8 mouse cellular contexts compared by ENCODE assay signal in the genomic region with DNA sequence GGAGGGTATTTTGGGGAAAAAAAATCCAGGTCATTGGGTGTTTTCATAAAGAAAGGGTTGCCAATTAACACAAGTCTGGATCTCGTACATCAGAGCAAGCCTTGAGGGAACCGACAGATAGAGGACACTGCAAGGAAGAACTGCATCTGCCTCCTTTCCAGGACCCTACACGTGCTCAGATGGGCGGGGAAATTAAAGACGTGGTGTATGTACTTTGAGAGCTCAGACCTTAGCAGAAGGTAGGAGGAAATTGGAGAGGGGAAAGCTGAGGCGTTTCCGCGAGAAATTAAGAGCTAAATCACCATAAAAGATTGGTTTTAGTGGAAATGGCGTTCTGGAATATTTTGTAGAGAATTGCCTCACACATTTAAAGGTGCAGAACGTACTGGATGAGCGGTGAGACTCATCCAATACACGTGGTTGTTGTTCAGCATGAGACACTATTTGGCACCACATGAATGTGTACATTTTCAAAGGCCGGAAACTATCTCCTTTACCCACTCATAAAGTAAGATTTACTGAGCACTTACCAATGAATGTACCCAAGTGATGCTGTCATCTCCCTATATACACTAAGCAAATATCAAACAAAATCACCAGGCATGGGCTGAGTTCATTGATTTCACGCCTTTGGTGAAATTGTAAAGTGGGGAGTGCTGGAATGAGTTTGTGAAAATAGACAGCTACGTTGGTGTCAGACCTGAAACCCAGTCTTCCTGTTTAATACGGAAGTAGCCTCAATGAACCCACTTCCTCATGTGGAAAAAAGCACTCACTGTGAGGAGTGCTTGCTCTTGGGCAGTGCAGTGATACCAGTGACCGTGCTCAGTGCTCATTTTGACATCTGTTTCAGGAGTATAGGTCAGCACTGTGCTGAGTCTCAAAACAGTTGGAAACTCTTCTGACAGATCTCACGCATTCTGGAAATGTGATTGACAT. TPM values are rescaled to one million over a fixed set of nuclear protein-coding genes. Genes with fewer than 3 reads are reported as not detected.
DNase-seq lines count a peak whose midpoint lies in the region; ATAC-seq and TF ChIP-seq lines count a peak whose summit lies in the region.

No protein-coding gene starts in this region.

- no peak for TF ChIP-seq CTCF in spleen, adult 2 months (IDR thresholded peaks at IDR 0.05; ENCODE audit: extremely low read depth, insufficient read depth, insufficient read length, insufficient replicate concordance)
- no peak for TF ChIP-seq CTCF in brain, embryonic 14.5 days (IDR thresholded peaks at IDR 0.05; ENCODE audit: borderline replicate concordance, extremely low read depth, insufficient read depth, insufficient read length)

- no peaks in the 10 kb centered on the region; the same call in 1 of the 2 replicates for H3K4me1 ChIP-seq in spleen, adult 2 months (ENCODE audit: control insufficient read depth, insufficient read depth, insufficient read length)
- H3K4me1 ChIP-seq in heart, embryonic 14.5 days (ENCODE audit: control insufficient read depth in 2 of 2, insufficient read depth in 2 of 2, low read length in 2 of 2), result peaks cover 8 to 18% of the 10 kb centered on the region in 2 experiments
- H3K4me1 ChIP-seq in limb, embryonic 15.5 days, result peaks cover 20% of the 10 kb centered on the region
- peaks cover 39% of the 10 kb centered on the region for H3K4me1 ChIP-seq in midbrain, embryonic 15.5 days

- peak overlapping the region; percentile 96 for H3K27ac ChIP-seq in spleen, adult 2 months (ENCODE audit: insufficient read depth, low read length)
- H3K27ac ChIP-seq in heart, embryonic 14.5 days (replicated peaks in 1 of 2; ENCODE audit: control insufficient read depth in 1 of 2, insufficient read depth in 1 of 2, low read depth in 2 of 2, low read length in 2 of 2), result peak overlapping the region; percentile 86 to 90
- peak overlapping the region; percentile 97 for H3K27ac ChIP-seq in limb, embryonic 15.5 days
- peak overlapping the region; percentile 93 for H3K27ac ChIP-seq in midbrain, embryonic 15.5 days

- TF ChIP-seq POLR2A in spleen, adult 2 months (IDR thresholded peaks at IDR 0.05; ENCODE audit: low read depth, low read length), result no peak
- no peak for TF ChIP-seq POLR2A in brain, embryonic 14.5 days (IDR thresholded peaks at IDR 0.05; ENCODE audit: borderline replicate concordance, extremely low read depth, insufficient read depth, insufficient read length, poor library complexity, severe bottlenecking)

- peak overlapping the region; percentile 94 for H3K4me2 ChIP-seq in heart, embryonic 14.5 days (ENCODE audit: low read length)
- H3K4me2 ChIP-seq in limb, embryonic 15.5 days, result peak overlapping the region; percentile 70
- peak overlapping the region; percentile 89 for H3K4me2 ChIP-seq in midbrain, embryonic 15.5 days

- no peaks in the 10 kb centered on the region for H3K27me3 ChIP-seq in spleen, adult 2 months (ENCODE audit: control insufficient read depth, insufficient read depth, low read length)
- H3K27me3 ChIP-seq in heart, embryonic 14.5 days (ENCODE audit: control insufficient read depth, insufficient read depth, low read length), result no peaks in the 10 kb centered on the region
- no peaks in the 10 kb centered on the region for H3K27me3 ChIP-seq in limb, embryonic 15.5 days
- no peaks in the 10 kb centered on the region for H3K27me3 ChIP-seq in midbrain, embryonic 15.5 days (replicated peaks)

- no peak for ATAC-seq in heart, embryonic 14.5 days (ENCODE audit: insufficient number of reproducible peaks, insufficient read depth, low FRiP score, low read depth)
- ATAC-seq in limb, embryonic 15.5 days (ENCODE audit: insufficient number of reproducible peaks, low FRiP score, low TSS enrichment, low read depth), result no peak
- ATAC-seq in midbrain, embryonic 15.5 days (replicated peaks), result peak; percentile 71
- ATAC-seq in erythroid progenitor cell, adult 5-6 weeks (replicated peaks; ENCODE audit: low FRiP score, poor library complexity, severe bottlenecking), result no peak

- peak overlapping the region; percentile 97 for H3K9ac ChIP-seq in heart, embryonic 14.5 days (ENCODE audit: low read length)
- peak overlapping the region; percentile 92 for H3K9ac ChIP-seq in limb, embryonic 15.5 days
- H3K9ac ChIP-seq in midbrain, embryonic 15.5 days, result peak overlapping the region; percentile 89

- H3K4me3 ChIP-seq in spleen, adult 2 months (ENCODE audit: extremely low read depth, insufficient read depth, insufficient read length), result peak overlapping the region; percentile 82
- peak overlapping the region; percentile 93 for H3K4me3 ChIP-seq in heart, embryonic 14.5 days (ENCODE audit: control insufficient read depth in 1 of 2, insufficient read depth in 1 of 2, low read depth in 1 of 2, low read length in 2 of 2)
- H3K4me3 ChIP-seq in limb, embryonic 15.5 days, result peak overlapping the region; percentile 79
- peak overlapping the region; percentile 89 for H3K4me3 ChIP-seq in midbrain, embryonic 15.5 days

- 10% methylated on average over 18 of the region's 18 CpGs for WGBS in spleen, adult 2 months
- WGBS in heart, embryonic 14.5 days, result 34% methylated on average over 18 of the region's 18 CpGs
- 31% methylated on average over 18 of the region's 18 CpGs for WGBS in limb, embryonic 15.5 days
- WGBS in midbrain, embryonic 15.5 days, result 37% methylated on average over 18 of the region's 18 CpGs

- peak; percentile 34 to 50 for DNase-seq in spleen, adult 2 months (ENCODE audit: low read depth in 1 of 2, low spot score in 2 of 2)
- no peak for DNase-seq in spleen, postnatal 14 days (ENCODE audit: low spot score in 2 of 2)
- peak; percentile 56 for DNase-seq in brain, embryonic 14.5 days (ENCODE audit: low read depth)
- DNase-seq in cerebellum, adult 18-20 months, result no peak

- peaks cover 9% of the 10 kb centered on the region for H3K36me3 ChIP-seq in spleen, adult 2 months (ENCODE audit: control insufficient read depth, insufficient read depth, low read length)
- peaks cover 21% of the 10 kb centered on the region for H3K36me3 ChIP-seq in heart, embryonic 14.5 days (ENCODE audit: control insufficient read depth, insufficient read depth, low read length)
- peaks cover 18% of the 10 kb centered on the region for H3K36me3 ChIP-seq in limb, embryonic 15.5 days
- H3K36me3 ChIP-seq in midbrain, embryonic 15.5 days (replicated peaks), result peaks cover 8% of the 10 kb centered on the region; the same call in 1 of the 2 replicates

- H3K9me3 ChIP-seq in heart, embryonic 14.5 days (ENCODE audit: control insufficient read depth, low read length), result no peaks in the 10 kb centered on the region
- no peaks in the 10 kb centered on the region for H3K9me3 ChIP-seq in limb, embryonic 15.5 days
- no peaks in the 10 kb centered on the region for H3K9me3 ChIP-seq in midbrain, embryonic 15.5 days

RNA-seq across cellular contexts. Expression of a gene that starts 0.9 kb away (rescaled TPM):
- 7.1 and 7.4 TPM in 2 replicates for polyA plus RNA-seq in spleen, adult 2 months (2012; rRNA removed)
- polyA plus RNA-seq in brain, embryonic 14.5 days (2012; rRNA removed), result 19.9 and 21.5 TPM in 2 replicates
- polyA plus RNA-seq in heart, embryonic 14.5 days (2014; fragmentation: Nextera tagmentation; extraction: Ambion mirVana), result 39.5 and 40.0 TPM in 2 replicates
- 49.3 and 50.8 TPM in 2 replicates for polyA plus RNA-seq in limb, embryonic 15.5 days (2015; fragmentation: Nextera tagmentation; extraction: Ambion mirVana)
- polyA plus RNA-seq in midbrain, embryonic 15.5 days (2015; fragmentation: Nextera tagmentation; extraction: Ambion mirVana), result 32.5 and 34.0 TPM in 2 replicates
- total RNA-seq in erythroid progenitor cell, adult 5-6 weeks (2015; ENCODE audit: low replicate concordance), result 14.4 and 15.1 TPM in 2 replicates
- 11.8 and 15.7 TPM in 2 replicates for total RNA-seq in erythroid progenitor cell, adult 5-6 weeks (2017; ENCODE audit: low replicate concordance)

RNA-seq across cellular contexts. Expression of a gene that starts 1.8 kb away (rescaled TPM):
- 25.4 and 26.2 TPM in 2 replicates for polyA plus RNA-seq in spleen, adult 2 months (2012; rRNA removed)
- 78.3 and 80.1 TPM in 2 replicates for polyA plus RNA-seq in brain, embryonic 14.5 days (2012; rRNA removed)
- 69.3 and 70.5 TPM in 2 replicates for polyA plus RNA-seq in heart, embryonic 14.5 days (2014; fragmentation: Nextera tagmentation; extraction: Ambion mirVana)
- 91.0 and 96.0 TPM in 2 replicates for polyA plus RNA-seq in limb, embryonic 15.5 days (2015; fragmentation: Nextera tagmentation; extraction: Ambion mirVana)
- 94.6 and 101 TPM in 2 replicates for polyA plus RNA-seq in midbrain, embryonic 15.5 days (2015; fragmentation: Nextera tagmentation; extraction: Ambion mirVana)
- total RNA-seq in erythroid progenitor cell, adult 5-6 weeks (2015; ENCODE audit: low replicate concordance), result 13.7 and 68.3 TPM in 2 replicates
- total RNA-seq in erythroid progenitor cell, adult 5-6 weeks (2017; ENCODE audit: low replicate concordance), result 15.6 and 17.2 TPM in 2 replicates

RNA-seq across cellular contexts. Expression of a gene that starts 29.2 kb away (rescaled TPM):
- polyA plus RNA-seq in spleen, adult 2 months (2012; rRNA removed), result 36.3 and 39.3 TPM in 2 replicates
- 33.7 and 53.1 TPM in 2 replicates for polyA plus RNA-seq in brain, embryonic 14.5 days (2012; rRNA removed)
- 46.7 and 48.7 TPM in 2 replicates for polyA plus RNA-seq in heart, embryonic 14.5 days (2014; fragmentation: Nextera tagmentation; extraction: Ambion mirVana)
- 40.2 and 43.8 TPM in 2 replicates for polyA plus RNA-seq in limb, embryonic 15.5 days (2015; fragmentation: Nextera tagmentation; extraction: Ambion mirVana)
- polyA plus RNA-seq in midbrain, embryonic 15.5 days (2015; fragmentation: Nextera tagmentation; extraction: Ambion mirVana), result 27.2 and 27.8 TPM in 2 replicates
- 15.1 and 20.9 TPM in 2 replicates for total RNA-seq in erythroid progenitor cell, adult 5-6 weeks (2015; ENCODE audit: low replicate concordance)
- total RNA-seq in erythroid progenitor cell, adult 5-6 weeks (2017; ENCODE audit: low replicate concordance), result 9.2 and 16.3 TPM in 2 replicates

Comparison
In these comparisons a context has a peak if more than half of its experiments do, and no peak if none do; other contexts are left out.
1. DNase-seq: peak in spleen, adult 2 months (2 of 2) and brain, embryonic 14.5 days (single experiment); none in spleen, postnatal 14 days (0 of 2) and cerebellum, adult 18-20 months (0 of 2).
2. Peak in every context shown above with its lines, with median percentiles within 50 percentile points of each other: H3K27ac ChIP-seq, H3K4me3 ChIP-seq, H3K4me2 ChIP-seq and H3K9ac ChIP-seq.